Mouse (Mus musculus) large intestine, adult 2 months (tissue): ENCODE measurements around the gene Tmem8. TPM values are rescaled to one million over a fixed set of nuclear protein-coding genes. Genes with fewer than 3 reads are reported as not detected.
"Not testable (repeated sequence)": the region's sequence is repeated elsewhere in the genome, so short reads cannot be mapped to it uniquely, and the experiment has no call there.

Source experiments
- DNase-seq: peaks from one replicate; pipeline ENCODE4 v3.0.0-alpha.2; 2012; ENCODE audit warnings: low read depth, low spot score
- WGBS: fragments of 180-500 bp; shearing (Covaris S2); methylation state at CpG from one replicate; pipeline ENCODE4 v1.1.7; 2018; 5-methylcytosine and 5-hydroxymethylcytosine counted together
- polyA plus RNA-seq: library from polyadenylated mRNA; depleted of rRNA; stranded (reverse); fragments of >200 nt; gene quantifications from 2 replicates; pipeline ENCODE4 v1.2.3, GENCODE M21; 2012; rRNA removed

The Tmem8 gene
- polyA plus RNA-seq, result 222 and 309 TPM in 2 replicates

DNA sequence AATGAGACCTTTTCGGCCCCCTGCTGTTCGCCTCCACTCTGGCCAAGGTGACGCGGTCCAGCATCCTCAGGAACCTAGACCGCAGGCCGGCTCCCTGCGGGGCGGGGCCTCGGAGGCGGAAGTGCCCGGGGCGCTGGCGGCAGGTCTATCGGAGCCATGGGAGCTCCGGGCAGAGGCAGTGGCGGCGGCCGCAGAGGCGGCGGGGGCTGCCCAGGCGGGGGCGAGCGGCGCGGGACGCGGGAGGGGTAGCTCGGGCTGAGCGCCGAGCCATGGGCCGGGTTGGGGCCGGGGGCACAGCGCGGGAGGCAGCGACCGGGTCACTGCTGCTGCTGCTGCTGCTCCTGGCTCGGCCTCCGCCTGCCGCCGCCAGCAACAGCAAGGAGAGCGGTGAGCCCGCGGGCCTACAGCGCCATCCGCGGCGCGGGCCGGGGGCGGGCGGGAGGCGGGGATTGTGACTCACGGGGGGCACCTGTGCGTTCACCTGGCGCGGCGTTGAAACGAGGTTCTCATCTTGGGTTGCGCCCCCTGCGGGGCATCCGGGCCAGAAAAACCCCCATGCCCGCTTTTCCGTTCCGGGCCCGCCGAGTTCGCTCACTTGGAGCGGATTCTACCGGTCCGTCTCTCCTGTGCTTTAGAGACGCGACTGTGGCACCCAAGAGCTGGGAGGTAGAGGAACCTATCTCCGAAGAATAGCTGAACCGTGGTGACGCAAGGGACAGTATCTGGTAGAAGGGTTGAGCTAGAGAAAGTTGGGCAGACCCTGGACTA, at the start of gene Tmem8:
Gene Tmem8, plus strand, starts transcription at position 119 of the 768 bp plus-strand sequence.
- no peak for DNase-seq
- under 1% methylated on average over 68 of the region's 75 CpGs for WGBS

DNA sequence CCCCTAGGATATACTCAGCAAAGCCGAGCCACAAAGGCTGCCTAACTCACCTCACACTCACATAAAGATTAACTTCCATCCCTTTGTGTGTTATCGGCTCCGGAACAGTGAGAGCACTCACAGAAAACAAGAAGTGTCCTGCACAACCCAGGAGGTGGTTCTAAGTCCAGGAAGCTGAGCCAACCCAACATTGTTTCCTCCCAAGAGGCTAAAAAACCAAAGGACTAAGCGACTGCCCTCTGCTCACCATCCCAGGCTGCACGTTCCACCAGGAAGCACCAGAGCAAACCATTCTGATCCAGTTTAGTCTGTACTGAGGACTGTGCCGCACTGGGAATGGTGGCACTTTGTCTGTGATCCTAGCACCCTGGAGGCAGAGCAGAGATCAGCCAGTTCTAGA, 48.2 kb upstream of the Tmem8 start:
- 70% methylated on average over 6 of the region's 6 CpGs for WGBS
- DNase-seq, result no peak

DNA sequence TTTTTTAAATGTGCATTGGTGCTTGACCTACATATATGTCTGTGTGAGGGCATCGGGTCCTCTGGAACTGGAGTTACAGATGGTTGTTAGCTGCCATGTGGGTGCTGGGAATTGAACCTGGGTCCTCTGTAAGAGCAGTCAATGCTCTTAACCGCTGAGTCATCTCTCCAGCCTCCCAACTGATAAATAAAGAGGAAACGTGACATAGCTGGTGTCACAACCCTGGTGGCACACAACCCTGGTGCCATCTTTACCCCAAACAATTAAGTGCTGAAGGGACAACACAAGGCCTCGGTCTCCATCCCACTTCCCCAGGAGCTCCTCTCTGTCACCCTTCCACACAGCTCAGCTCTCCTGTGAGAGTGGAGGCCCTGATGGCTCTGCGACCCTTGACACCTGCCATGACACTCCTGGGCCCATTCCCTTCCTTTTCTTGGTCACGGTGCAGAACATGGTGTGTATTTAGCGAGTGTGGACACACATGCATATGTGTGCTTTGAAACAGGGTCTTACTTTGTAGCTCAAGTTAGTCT, 46.5 kb upstream of the Tmem8 start:
- DNase-seq, result no peak
- WGBS, result 93% methylated on average over 7 of the region's 7 CpGs

GRCm38 (mm10) chr17:26068024-26068830, 44.9 kb upstream of the Tmem8 start:
- no peak for DNase-seq
- WGBS, result 4% methylated on average over 44 of the region's 44 CpGs

DNA sequence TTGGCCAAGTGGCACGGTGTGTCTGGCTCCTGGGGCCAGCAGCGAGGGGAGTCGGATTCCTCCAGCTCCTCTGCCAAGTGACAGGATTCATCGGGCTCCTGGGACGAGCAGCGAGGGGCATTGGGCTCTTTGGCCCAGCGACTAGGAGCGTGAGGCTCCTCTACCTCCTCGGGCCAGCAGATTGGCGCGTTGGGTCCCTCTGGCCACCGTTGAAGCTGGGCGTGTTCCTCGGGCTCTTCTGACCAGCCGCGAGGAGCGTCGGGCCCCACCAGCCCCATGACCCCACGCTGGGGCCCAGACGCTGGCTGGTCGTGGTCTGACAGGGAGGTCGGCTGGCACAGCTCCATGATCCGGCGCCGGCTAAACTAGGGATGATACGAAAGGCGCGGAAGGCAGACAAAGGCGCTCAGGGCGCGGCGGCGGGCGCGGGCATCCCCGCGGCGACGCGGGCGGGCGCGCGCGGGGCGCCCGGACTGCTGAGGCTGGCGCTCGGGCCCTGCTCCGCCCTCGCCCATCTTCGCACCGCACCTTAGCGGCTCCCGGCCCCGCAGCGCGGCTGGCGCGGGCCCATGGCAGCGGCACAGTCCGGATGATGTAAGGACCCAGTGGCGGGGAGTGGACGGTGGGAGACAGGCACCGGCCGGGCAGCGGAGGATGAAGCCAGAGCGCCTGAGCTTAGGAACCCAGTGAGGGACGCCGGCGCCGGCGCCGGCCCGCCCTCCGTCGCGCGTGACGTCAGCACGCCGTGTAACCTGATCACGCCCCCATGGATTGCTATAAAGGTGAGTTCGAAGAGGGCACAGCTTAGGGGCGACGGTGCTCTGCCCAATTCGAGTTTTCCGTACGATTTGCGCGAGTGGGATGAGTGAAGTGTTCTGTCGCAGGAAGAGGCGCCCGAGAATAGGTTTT, 44.0 kb upstream of the Tmem8 start, which contains the start of gene Rab11fip3:
Gene Rab11fip3, minus strand, starts transcription at position 725 of the 909 bp plus-strand sequence.
- DNase-seq, result peak; percentile 54
- WGBS, result under 1% methylated on average over 94 of the region's 94 CpGs

GRCm38 (mm10) chr17:26070136-26070535, 43.0 kb upstream of the Tmem8 start:
- DNase-seq, result no peak
- WGBS, result 17% methylated on average over 6 of the region's 6 CpGs

DNA sequence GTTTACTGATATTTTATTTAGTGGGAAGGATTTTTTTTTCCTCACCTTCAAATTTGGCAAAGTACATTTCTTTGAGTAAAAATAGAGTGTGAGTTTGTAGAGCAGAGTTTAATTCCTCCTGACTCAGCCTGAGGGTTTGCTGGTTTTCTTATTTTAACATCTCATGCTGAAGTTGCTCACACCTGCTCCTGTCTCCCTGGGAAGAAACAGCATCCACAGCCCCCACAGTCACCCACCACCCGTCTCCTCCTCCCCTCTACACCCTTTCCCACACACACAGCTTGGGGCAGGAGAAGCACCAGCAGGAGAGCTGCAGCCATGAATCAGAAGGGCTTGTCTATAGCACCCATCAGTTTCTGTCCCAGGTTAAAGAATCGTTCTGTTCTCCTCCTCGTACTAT, 37.9 kb upstream of the Tmem8 start:
- DNase-seq, result no peak
- WGBS, result 63% methylated on average over 3 of the region's 3 CpGs

GRCm38 (mm10) chr17:26078851-26079250, 34.2 kb upstream of the Tmem8 start:
- no peak for DNase-seq
- WGBS, result 59% methylated on average over 2 of the region's 2 CpGs

DNA sequence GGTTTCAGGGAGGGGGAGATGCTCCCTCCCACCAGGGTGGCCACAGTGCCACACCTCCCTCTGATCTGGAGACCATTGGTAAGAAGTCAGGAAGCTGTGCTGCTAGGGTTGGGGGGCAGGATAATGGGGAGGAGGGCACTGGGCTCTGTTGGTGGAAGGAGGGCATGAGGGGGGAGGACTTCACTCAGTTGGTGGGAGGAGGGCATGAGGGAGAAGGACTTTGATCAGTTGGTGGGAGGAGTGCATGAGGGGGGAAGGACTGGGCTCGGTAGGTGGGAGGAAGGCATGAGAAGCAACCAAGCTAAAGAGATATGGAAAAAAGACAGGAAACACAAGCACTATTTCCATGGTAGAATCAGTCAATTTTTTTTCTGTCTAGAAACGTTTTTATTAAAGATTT, 32.2 kb upstream of the Tmem8 start:
- 37% methylated on average over 2 of the region's 2 CpGs for WGBS
- no peak for DNase-seq

GRCm38 (mm10) chr17:26087059-26087564, 26.0 kb upstream of the Tmem8 start:
- WGBS, result 93% methylated on average over 9 of the region's 9 CpGs

DNA sequence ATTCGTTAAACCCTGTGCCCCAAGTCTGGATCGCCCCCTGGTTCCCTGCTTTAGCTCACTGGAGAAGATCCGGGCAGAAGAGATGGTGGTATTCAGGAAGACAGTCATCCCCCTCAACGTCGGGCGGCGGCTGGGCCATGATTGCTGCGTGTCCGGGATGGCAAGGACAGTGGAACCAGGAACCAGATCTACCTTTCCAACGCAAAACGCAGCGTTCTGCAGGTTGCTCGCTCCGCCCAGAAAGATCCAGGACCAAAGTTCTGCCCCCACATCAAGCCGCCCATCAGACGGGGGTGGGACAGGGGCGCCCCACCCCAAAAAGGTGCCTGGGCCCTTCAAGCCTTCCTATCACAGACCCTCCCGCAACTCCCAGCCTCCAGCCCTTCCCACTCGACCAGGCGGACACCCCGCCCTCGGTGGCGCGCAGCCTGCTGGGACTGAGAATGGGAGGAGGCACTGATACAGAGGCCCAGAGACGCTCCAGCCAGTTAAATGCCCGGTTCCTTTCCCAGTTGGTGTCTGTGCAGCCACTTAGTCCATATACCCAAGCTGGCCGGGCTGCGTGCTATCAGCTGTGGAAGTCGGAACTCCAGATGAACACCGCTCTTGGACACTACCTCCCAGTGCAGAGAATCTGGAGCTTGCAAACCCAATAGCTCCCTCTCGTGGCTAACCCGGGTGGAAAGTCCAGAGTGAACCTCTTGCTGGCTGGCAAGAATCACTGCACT, 23.0 kb upstream of the Tmem8 start, which contains the start of gene Decr2:
Gene Decr2, minus strand, starts transcription at position 433 of the 728 bp plus-strand sequence.
- peak; percentile 88 for DNase-seq
- WGBS, result 2% methylated on average over 32 of the region's 32 CpGs

More at GRCm38 (mm10) chr17:26087059-26087564, 26.0 kb upstream of the Tmem8 start:
- no peak for DNase-seq

GRCm38 (mm10) chr17:26094531-26095110, 18.5 kb upstream of the Tmem8 start:
- DNase-seq, result no peak
- WGBS, result 54% methylated on average over 9 of the region's 9 CpGs

DNA sequence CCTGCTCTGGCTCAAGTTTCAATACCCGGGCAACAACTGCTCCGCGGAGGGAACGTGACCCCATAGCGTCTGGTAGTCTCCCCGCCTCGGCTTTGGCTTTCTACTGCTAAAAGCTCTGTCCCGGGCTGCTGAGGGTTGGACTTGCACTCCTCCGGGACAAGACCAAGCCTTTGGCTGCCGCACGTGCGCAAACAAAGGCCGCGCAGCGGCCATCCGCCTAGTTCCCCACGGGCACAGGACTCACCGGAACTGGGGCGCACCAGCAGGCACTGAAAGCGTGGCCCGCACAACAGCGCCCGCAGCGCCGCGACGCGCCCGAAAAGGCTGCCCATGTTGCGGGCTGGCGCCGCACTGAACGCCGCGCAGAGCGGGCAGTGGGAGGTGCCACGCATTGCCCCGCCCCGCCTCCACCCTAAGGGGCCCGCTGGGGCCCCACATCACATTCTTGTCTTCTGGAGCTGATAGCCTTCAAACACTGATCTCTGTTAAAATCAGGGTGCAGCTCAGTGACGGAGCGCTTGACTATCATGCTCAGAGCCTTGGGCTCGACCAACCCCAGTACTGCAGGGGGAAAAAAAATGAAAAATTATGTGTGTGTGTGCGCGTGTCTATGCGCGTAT, 17.9 kb upstream of the Tmem8 start, which contains the start of gene Nme4:
Gene Nme4, minus strand, starts transcription at position 482 of the 620 bp plus-strand sequence.
- no peak for DNase-seq
- 1% methylated on average over 47 of the region's 47 CpGs for WGBS

DNA sequence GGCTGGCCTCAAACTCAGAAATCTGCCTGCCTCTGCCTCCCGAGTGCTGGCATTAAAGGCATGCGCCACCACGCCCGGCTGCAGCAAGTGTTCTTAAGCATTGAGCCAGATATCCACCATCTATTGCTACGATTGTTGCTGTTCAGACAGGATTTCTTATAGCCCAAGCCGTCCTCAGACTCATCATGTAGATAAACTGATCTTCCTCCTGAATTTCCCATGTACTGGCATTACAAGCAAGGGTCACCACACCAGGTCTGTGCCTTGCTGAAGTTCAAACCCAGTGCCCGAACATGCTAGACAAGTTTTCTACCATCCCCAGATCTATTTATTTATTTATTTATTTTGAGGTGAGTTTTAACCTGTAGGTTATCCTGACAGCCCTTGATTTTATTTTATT, 14.6 kb upstream of the Tmem8 start:
- WGBS, result 79% methylated on average over 7 of the region's 7 CpGs
- DNase-seq, result no peak

DNA sequence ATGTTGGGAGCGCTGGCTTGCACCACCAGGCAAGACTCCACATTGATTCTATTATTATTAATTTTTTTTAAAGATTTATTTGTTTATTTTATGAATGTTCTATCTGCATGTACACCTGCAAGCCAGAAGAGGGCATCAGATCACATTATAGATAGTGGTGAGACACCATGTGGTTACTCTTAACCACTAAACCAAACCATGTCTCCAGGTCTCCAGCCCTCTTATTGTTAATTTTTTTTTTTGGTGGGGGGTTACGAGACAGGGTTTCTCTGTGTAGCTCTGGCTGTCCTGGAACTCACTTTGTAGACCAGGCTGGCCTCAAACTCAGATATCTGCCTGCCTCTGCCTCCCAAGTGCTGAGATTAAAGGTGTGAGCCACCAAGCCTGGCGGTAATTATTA, 13.8 kb upstream of the Tmem8 start:
- 48% methylated on average over 3 of the region's 3 CpGs for WGBS
- DNase-seq, result not testable (repeated sequence)

DNA sequence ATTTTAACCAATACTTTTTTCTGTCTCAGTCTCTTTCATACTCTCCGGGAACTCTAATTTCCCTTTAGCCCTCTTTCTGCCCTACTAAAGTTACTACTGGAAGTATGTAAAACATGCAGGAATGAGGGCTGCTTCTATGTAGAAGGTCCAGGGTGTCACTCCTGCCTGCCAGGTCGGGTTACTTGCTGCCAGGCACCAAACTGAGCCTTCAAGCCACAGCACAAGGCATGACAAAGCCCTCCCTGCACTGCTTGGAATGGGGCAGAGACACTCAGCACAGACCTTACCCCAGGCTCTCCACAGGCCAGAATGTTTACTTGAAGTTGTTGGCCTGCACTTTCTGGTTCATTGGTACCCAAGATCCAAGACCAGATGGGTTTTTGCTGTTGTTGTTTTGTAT, 12.9 kb upstream of the Tmem8 start:
- DNase-seq, result no peak
- 59% methylated on average over 2 of the region's 2 CpGs for WGBS

DNA sequence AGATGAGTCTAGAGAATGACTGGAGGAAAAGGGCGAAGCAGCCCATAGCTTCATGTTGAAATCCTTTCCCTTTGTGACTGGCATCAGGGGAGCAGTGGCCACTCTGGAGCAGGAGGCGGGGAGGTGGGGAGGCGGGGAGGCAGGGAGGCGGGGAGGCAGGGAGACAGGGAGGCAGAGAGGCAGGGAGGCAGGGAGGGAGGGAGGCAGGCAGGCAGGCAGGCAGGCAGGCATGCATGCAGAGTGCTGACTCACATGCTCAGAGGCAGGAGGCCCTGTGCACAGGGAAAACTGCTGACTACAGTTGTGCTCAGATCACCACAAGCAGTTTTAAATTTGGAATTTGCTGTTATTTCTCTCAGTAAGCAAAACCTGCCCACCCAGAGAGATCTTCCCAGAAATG, 11.6 kb upstream of the Tmem8 start:
- 43% methylated on average over 4 of the region's 4 CpGs for WGBS
- no peak for DNase-seq

DNA sequence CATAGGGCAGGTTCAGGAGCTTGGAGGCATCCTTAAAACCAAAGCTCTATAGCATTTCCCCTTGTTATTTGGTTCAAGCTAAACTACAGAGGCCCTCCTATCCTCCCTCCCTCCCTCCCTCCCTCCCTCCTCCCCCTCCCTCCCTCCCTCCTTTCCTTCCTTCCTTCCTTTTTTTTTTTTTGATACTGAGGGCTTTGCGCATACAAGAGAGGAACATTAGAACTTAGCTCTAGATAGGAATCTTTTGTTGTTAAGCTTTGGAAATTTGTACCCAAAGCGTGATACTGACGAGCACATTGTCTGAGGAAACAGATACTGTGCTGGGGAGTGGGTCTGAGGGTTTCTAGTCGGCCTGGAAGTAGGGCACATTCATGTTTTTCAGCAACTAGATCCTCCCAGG, 7.5 kb upstream of the Tmem8 start:
- 69% methylated on average over 4 of the region's 4 CpGs for WGBS
- no peak for DNase-seq
